Mouse (Mus musculus): ENCODE data around the gene Cdkal1. TPM values are rescaled to one million over a fixed set of nuclear protein-coding genes. Genes with fewer than 3 reads are reported as not detected.

Gene Cdkal1
- total RNA-seq, 2 experiments from 2014 or later, result 9.2 to 13.0 TPM

- ATAC-seq (replicated peaks; ENCODE audit: low FRiP score, poor library complexity, severe bottlenecking), result no peak
These were observed 670.9 kb downstream of the Cdkal1 start for GRCm38 (mm10) chr13:29184545-29184944.

- no peak for ATAC-seq (replicated peaks; ENCODE audit: low FRiP score, poor library complexity, severe bottlenecking)
These were observed 675.6 kb downstream of the Cdkal1 start for GRCm38 (mm10) chr13:29179861-29180260.

GRCm38 (mm10) chr13:29179260-29179659 is 676.2 kb downstream of the Cdkal1 start:
- ATAC-seq (replicated peaks; ENCODE audit: low FRiP score, poor library complexity, severe bottlenecking), result no peak

GRCm38 (mm10) chr13:29177889-29178486 is 677.5 kb downstream of the Cdkal1 start:
- ATAC-seq (replicated peaks; ENCODE audit: low FRiP score, poor library complexity, severe bottlenecking), result no peak

GRCm38 (mm10) chr13:29169356-29169755 is 686.1 kb downstream of the Cdkal1 start:
- no peak for ATAC-seq (replicated peaks; ENCODE audit: low FRiP score, poor library complexity, severe bottlenecking)

GRCm38 (mm10) chr13:29164845-29165524 is 690.5 kb downstream of the Cdkal1 start:
- ATAC-seq (replicated peaks; ENCODE audit: low FRiP score, poor library complexity, severe bottlenecking), result no peak

- ATAC-seq (replicated peaks; ENCODE audit: low FRiP score, poor library complexity, severe bottlenecking), result no peak
These were observed 692.5 kb downstream of the Cdkal1 start for GRCm38 (mm10) chr13:29162867-29163514.

GRCm38 (mm10) chr13:29162444-29162843 is 693.0 kb downstream of the Cdkal1 start:
- no peak for ATAC-seq (replicated peaks; ENCODE audit: low FRiP score, poor library complexity, severe bottlenecking)

- ATAC-seq (replicated peaks; ENCODE audit: low FRiP score, poor library complexity, severe bottlenecking), result no peak
These were observed 694.0 kb downstream of the Cdkal1 start for GRCm38 (mm10) chr13:29161436-29161835.

- no peak for ATAC-seq (replicated peaks; ENCODE audit: low FRiP score, poor library complexity, severe bottlenecking)
These were observed 698.8 kb downstream of the Cdkal1 start for GRCm38 (mm10) chr13:29156703-29157102.

GRCm38 (mm10) chr13:29155297-29155696 is 700.2 kb downstream of the Cdkal1 start:
- ATAC-seq (replicated peaks; ENCODE audit: low FRiP score, poor library complexity, severe bottlenecking), result no peak

GRCm38 (mm10) chr13:29150120-29150519 is 705.4 kb downstream of the Cdkal1 start:
- ATAC-seq (replicated peaks; ENCODE audit: low FRiP score, poor library complexity, severe bottlenecking), result no peak

GRCm38 (mm10) chr13:29149404-29149803 is 706.1 kb downstream of the Cdkal1 start:
- ATAC-seq (replicated peaks; ENCODE audit: low FRiP score, poor library complexity, severe bottlenecking), result no peak

- ATAC-seq (replicated peaks; ENCODE audit: low FRiP score, poor library complexity, severe bottlenecking), result no peak
These were observed 706.9 kb downstream of the Cdkal1 start for GRCm38 (mm10) chr13:29148616-29149015.

Other genes with a start within 250 kb of the Cdkal1 start
- 3.8 and 5.0 TPM in 2 replicates for gene E2f3, start 130.4 kb upstream of the Cdkal1 start, total RNA-seq (2015; ENCODE audit: low replicate concordance)
- 6.3 and 7.7 TPM in 2 replicates for gene E2f3, start 130.4 kb upstream of the Cdkal1 start, total RNA-seq (2017; ENCODE audit: low replicate concordance)

All from erythroid progenitor cell, adult 5-6 weeks (primary cell).